7 mouse cellular contexts compared by ENCODE assay signal in genomic region chr15:77151816-77152215, GRCm38 (mm10).
DNase-seq lines count a peak whose midpoint lies in the region; ATAC-seq and TF ChIP-seq lines count a peak whose summit lies in the region.

No protein-coding gene starts in this region.

- WGBS in lung, embryonic 14.5 days: 5% methylated on average over 4 of the region's 4 CpGs
- 16% methylated on average over 4 of the region's 4 CpGs for WGBS in forebrain, embryonic 10.5 days
- 7% methylated on average over 4 of the region's 4 CpGs for WGBS in limb, embryonic 13.5 days
- 5% methylated on average over 4 of the region's 4 CpGs for WGBS in stomach, embryonic 16.5 days

- H3K4me1 ChIP-seq in lung, embryonic 14.5 days (ENCODE audit: insufficient read depth): peaks cover 39% of the 10 kb centered on the region
- H3K4me1 ChIP-seq in forebrain, embryonic 10.5 days: peaks cover 63% of the 10 kb centered on the region
- H3K4me1 ChIP-seq in limb, embryonic 13.5 days: peaks cover 65% of the 10 kb centered on the region
- peaks cover 42% of the 10 kb centered on the region for H3K4me1 ChIP-seq in stomach, embryonic 16.5 days (ENCODE audit: control insufficient read depth, insufficient read depth, low read length)

- DNase-seq in lung, embryonic 14.5 days: no peak
- DNase-seq in lung, postnatal 25 days (ENCODE audit: low spot score): no peak
- no peak for DNase-seq in forebrain, embryonic 10.5 days (ENCODE audit: extremely low spot score, low spot score)
- DNase-seq in urinary bladder, postnatal 14 days (ENCODE audit: low spot score): no peak
- no peak for DNase-seq in gastrocnemius, postnatal 4 days (ENCODE audit: low spot score in 2 of 2)

- no peak for TF ChIP-seq CTCF in lung, embryonic 14.5 days (IDR thresholded peaks at IDR 0.05; ENCODE audit: low read depth)

- peak overlapping the region; percentile 96; the same call in 1 of the 2 replicates for H3K27ac ChIP-seq in lung, embryonic 14.5 days (ENCODE audit: low read depth)
- peak overlapping the region; percentile 85 for H3K27ac ChIP-seq in forebrain, embryonic 10.5 days
- H3K27ac ChIP-seq in limb, embryonic 13.5 days: no peak overlapping the region
- peak overlapping the region; percentile 98 for H3K27ac ChIP-seq in stomach, embryonic 16.5 days (ENCODE audit: low read length)

- peak overlapping the region; percentile 63 for H3K9ac ChIP-seq in lung, embryonic 14.5 days
- peak overlapping the region; percentile 70 for H3K9ac ChIP-seq in limb, embryonic 13.5 days
- H3K9ac ChIP-seq in stomach, embryonic 16.5 days (ENCODE audit: low read length): peak overlapping the region; percentile 75

- no peaks in the 10 kb centered on the region for H3K27me3 ChIP-seq in lung, embryonic 14.5 days (ENCODE audit: insufficient read depth, low read length)
- no peaks in the 10 kb centered on the region for H3K27me3 ChIP-seq in forebrain, embryonic 10.5 days (ENCODE audit: poor library complexity, severe bottlenecking)
- H3K27me3 ChIP-seq in limb, embryonic 13.5 days: no peaks in the 10 kb centered on the region
- no peaks in the 10 kb centered on the region for H3K27me3 ChIP-seq in stomach, embryonic 16.5 days (ENCODE audit: control insufficient read depth, insufficient read depth, low read length)

- peak overlapping the region; percentile 76 for H3K4me2 ChIP-seq in lung, embryonic 14.5 days
- H3K4me2 ChIP-seq in limb, embryonic 13.5 days (replicated peaks): peak overlapping the region; percentile 63
- H3K4me2 ChIP-seq in stomach, embryonic 16.5 days (ENCODE audit: low read depth, low read length): peak overlapping the region; percentile 77

- H3K36me3 ChIP-seq in lung, embryonic 14.5 days (ENCODE audit: insufficient read depth): no peaks in the 10 kb centered on the region
- 0 out of 2 replicates have a peak, but pooled peaks cover 3% of the 10 kb centered on the region for H3K36me3 ChIP-seq in forebrain, embryonic 10.5 days (replicated peaks)
- no peaks in the 10 kb centered on the region; the same call in 1 of the 2 replicates for H3K36me3 ChIP-seq in limb, embryonic 13.5 days
- no peaks in the 10 kb centered on the region for H3K36me3 ChIP-seq in stomach, embryonic 16.5 days (ENCODE audit: control insufficient read depth, insufficient read depth, low read length)

- ATAC-seq in lung, embryonic 14.5 days (ENCODE audit: insufficient read depth): no peak
- no peak for ATAC-seq in limb, embryonic 13.5 days (ENCODE audit: low FRiP score, low read depth)
- no peak for ATAC-seq in stomach, embryonic 16.5 days (ENCODE audit: insufficient read depth, low FRiP score)

- no peaks in the 10 kb centered on the region for H3K9me3 ChIP-seq in lung, embryonic 14.5 days (ENCODE audit: low read depth, low read length)
- H3K9me3 ChIP-seq in forebrain, embryonic 10.5 days: no peaks in the 10 kb centered on the region
- H3K9me3 ChIP-seq in limb, embryonic 13.5 days: no peaks in the 10 kb centered on the region
- no peaks in the 10 kb centered on the region for H3K9me3 ChIP-seq in stomach, embryonic 16.5 days (replicated peaks; ENCODE audit: control insufficient read depth, low read length)

- H3K4me3 ChIP-seq in lung, embryonic 14.5 days (ENCODE audit: low read depth, low read length): peak overlapping the region; percentile 57
- H3K4me3 ChIP-seq in forebrain, embryonic 10.5 days: peak overlapping the region; percentile 62
- peak overlapping the region; percentile 53 for H3K4me3 ChIP-seq in limb, embryonic 13.5 days
- peak overlapping the region; percentile 67 for H3K4me3 ChIP-seq in stomach, embryonic 16.5 days (replicated peaks; ENCODE audit: low read length)
